15 mouse cellular contexts compared by ENCODE assay signal in genomic region chr10:68589530-68590252, GRCm38 (mm10). TPM values are rescaled to one million over a fixed set of nuclear protein-coding genes. Genes with fewer than 3 reads are reported as not detected.
DNase-seq lines count a peak whose midpoint lies in the region; ATAC-seq and TF ChIP-seq lines count a peak whose summit lies in the region.
"Had no signal": no experiment of that assay in that cellular context is flagged by ENCODE, and none has a peak within 500 bp of the region (broad histone marks: within the 10 kb centered on the region; RNA-seq: fewer than 3 reads in every experiment).

No protein-coding gene starts in this region.

- no peak for ATAC-seq in cerebellum, adult (ENCODE audit: insufficient number of reproducible peaks, low FRiP score, low TSS enrichment)
- ATAC-seq: liver, postnatal 0 days had no signal

- TF ChIP-seq POLR2A in kidney, adult 2 months (IDR thresholded peaks at IDR 0.05; ENCODE audit: low read depth, low read length) = no peak

- peak; percentile 5 for DNase-seq in adrenal gland, adult 2 months
- DNase-seq in adrenal gland, postnatal 10 days = no peak
- peak; percentile 50 for DNase-seq in kidney, adult 2 months
- DNase-seq in kidney, postnatal 4 days = no peak
- peak; percentile 25 for DNase-seq in retina, postnatal 1 day
- no peak for DNase-seq in retina, embryonic 14.5 days (ENCODE audit: low spot score)
- no peak for DNase-seq in urinary bladder, postnatal 14 days (ENCODE audit: low spot score)
- DNase-seq: adrenal gland, postnatal 14 days; heart, adult 2 months; layer of hippocampus, adult 9-11 months; liver, postnatal 0 days had no signal

- H3K36me3 ChIP-seq in kidney, adult 2 months (ENCODE audit: control insufficient read depth, insufficient read depth, low read length) = no peaks in the 10 kb centered on the region
- H3K36me3 ChIP-seq: midbrain, embryonic 12.5 days; neural tube, embryonic 12.5 days had no signal

- no peak overlapping the region for H3K4me3 ChIP-seq in kidney, adult 2 months (ENCODE audit: insufficient read depth, low read depth, low read length)
- H3K4me3 ChIP-seq: erythroblast, embryonic 14.5 days; heart, adult 2 months; midbrain, embryonic 12.5 days; neural tube, embryonic 12.5 days had no signal

- no peaks in the 10 kb centered on the region for H3K27me3 ChIP-seq in kidney, adult 2 months (replicated peaks; ENCODE audit: control insufficient read depth, insufficient read depth, low read length)
- H3K27me3 ChIP-seq: midbrain, embryonic 12.5 days; neural tube, embryonic 12.5 days had no signal

- no peaks in the 10 kb centered on the region for H3K4me1 ChIP-seq in kidney, adult 2 months (ENCODE audit: control insufficient read depth, insufficient read depth, low read length)
- H3K4me1 ChIP-seq: midbrain, embryonic 12.5 days; neural tube, embryonic 12.5 days had no signal

- no peak for TF ChIP-seq CTCF in kidney, adult 2 months (conservative IDR thresholded peaks at IDR 0.05; ENCODE audit: insufficient read depth, insufficient read length, low read depth, low read length)

- WGBS in kidney, adult 2 months = 55% methylated on average over 11 of the region's 11 CpGs

- H3K27ac ChIP-seq in kidney, adult 2 months (ENCODE audit: insufficient read depth, low read depth, low read length) = no peak overlapping the region
- H3K27ac ChIP-seq: heart, adult 2 months; midbrain, embryonic 12.5 days; neural tube, embryonic 12.5 days had no signal

RNA-seq across cellular contexts. Expression of gene Cabcoco1, which starts 48.0 kb away (rescaled TPM):
- total RNA-seq in adrenal gland, adult 2 months (2021) = 1 to 10 TPM; 3.9 to 4.1 TPM
- 0.49 TPM in 1 of 2 replicates, not detected in the other for polyA plus RNA-seq in adrenal gland, adult 2 months (2012; rRNA removed)
- total RNA-seq in adrenal gland, postnatal 10 days (2021) = 1 to 10 TPM; 6.8 to 7.0 TPM
- 10.0 and 12.3 TPM in 2 replicates for polyA plus RNA-seq in kidney, adult 2 months (2012; rRNA removed)
- polyA plus RNA-seq: erythroblast, embryonic 14.5 days had no signal

Comparison
In these comparisons a context has a peak if more than half of its experiments do, and no peak if none do; other contexts are left out.
1. DNase-seq: peak in adrenal gland, adult 2 months (single experiment), kidney, adult 2 months (single experiment) and retina, postnatal 1 day (single experiment); none in adrenal gland, postnatal 10 days (single experiment), kidney, postnatal 4 days (0 of 2), retina, embryonic 14.5 days (single experiment) and urinary bladder, postnatal 14 days (single experiment).